Mouse (Mus musculus) thymus, adult 2 months (tissue): ENCODE data around the gene Slc8b1. TPM values are rescaled to one million over a fixed set of nuclear protein-coding genes. Genes with fewer than 3 reads are reported as not detected.
A peak's percentile ranks its signal among the peaks of the same experiment; 100 is the strongest.

Experiments used
- DNase-seq: peaks from one replicate; pipeline ENCODE4 v3.0.0; 2021
- H3K27ac ChIP-seq: fragments of 200-500 bp; 2 replicates; pipeline ENCODE4 v1.5.1; 2012; ENCODE audit warnings: low read length, control low read depth; ENCODE audit not compliant: control insufficient read depth, insufficient read depth
- H3K27me3 ChIP-seq: fragments of 200-500 bp; 2 replicates; pipeline ENCODE4 v1.6.1; 2012; ENCODE audit warnings: mild to moderate bottlenecking, low read length, moderate library complexity, mixed read lengths; ENCODE audit not compliant: control insufficient read depth, insufficient read depth
- H3K36me3 ChIP-seq: fragments of 200-500 bp; 2 replicates; pipeline ENCODE4 v1.6.1; 2012; ENCODE audit warnings: mild to moderate bottlenecking, low read length, moderate library complexity; ENCODE audit not compliant: control insufficient read depth, insufficient read depth
- H3K4me1 ChIP-seq: fragments of 200-500 bp; replicated peaks from 2 replicates; pipeline ENCODE4 v1.6.1; 2012; ENCODE audit warnings: low read length; ENCODE audit not compliant: control insufficient read depth, insufficient read depth
- H3K4me3 ChIP-seq: fragments of 200-500 bp; 2 replicates; pipeline ENCODE4 v1.5.1; 2012; ENCODE audit warnings: mild to moderate bottlenecking, low read length, control low read depth, moderate library complexity; ENCODE audit not compliant: control insufficient read depth, insufficient read depth
- CTCF ChIP-seq: fragments of 200-500 bp; IDR thresholded peaks from 2 replicates; pipeline ENCODE4 v1.5.1; 2012; ENCODE audit warnings: mild to moderate bottlenecking, control low read depth, low read length, moderate library complexity, borderline replicate concordance; ENCODE audit not compliant: control insufficient read depth, poor library complexity, insufficient read depth; ENCODE audit errors: extremely low read depth
- POLR2A ChIP-seq: fragments of 200-500 bp; IDR thresholded peaks from 2 replicates; pipeline ENCODE4 v1.6.1; 2012; ENCODE audit warnings: mild to moderate bottlenecking, low read length, control low read depth, moderate library complexity; ENCODE audit not compliant: control insufficient read depth, poor library complexity, insufficient read depth; ENCODE audit errors: extremely low read depth
- WGBS: fragments of 180-500 bp; shearing (Covaris S2); methylation state at CpG from one replicate; pipeline ENCODE4 v1.1.7; 2018; 5-methylcytosine and 5-hydroxymethylcytosine counted together
- polyA plus RNA-seq: library from polyadenylated mRNA; depleted of rRNA; stranded (reverse); fragments of >200 nt; gene quantifications from 2 replicates; pipeline ENCODE4 v1.2.3, GENCODE M21; 2012

Gene Slc8b1
- polyA plus RNA-seq, 1 experiment, result 29.1 TPM

DNA sequence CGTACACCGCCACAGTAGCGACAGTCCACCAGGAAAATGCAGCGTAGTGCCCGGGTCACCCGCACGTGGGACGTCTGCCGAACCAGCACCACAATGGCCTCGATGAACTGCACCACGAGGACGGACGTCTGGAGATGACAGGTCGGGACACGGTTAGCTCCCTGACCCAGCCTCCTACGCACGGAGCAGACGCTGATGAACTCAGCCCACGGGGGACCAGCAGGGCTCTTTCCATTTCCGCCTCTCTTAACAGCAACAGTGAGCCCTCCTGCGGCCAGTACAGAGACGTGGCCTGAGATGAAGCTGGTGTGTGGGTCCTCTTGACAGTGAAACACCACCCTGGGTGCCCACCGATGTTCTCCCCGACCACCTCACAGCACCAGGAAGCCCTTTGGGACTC is 44.9 kb downstream of the Slc8b1 start:
- no peak overlapping the region for H3K4me3 ChIP-seq
- TF ChIP-seq CTCF (no peak), POLR2A (no peak)
- no peak for DNase-seq
- no peaks in the 10 kb centered on the region for H3K27me3 ChIP-seq
- 96% methylated on average over 24 of the region's 24 CpGs for WGBS
- peaks cover 37% of the 10 kb centered on the region for H3K4me1 ChIP-seq
- no peak overlapping the region for H3K27ac ChIP-seq
- peaks cover 53% of the 10 kb centered on the region for H3K36me3 ChIP-seq

DNA sequence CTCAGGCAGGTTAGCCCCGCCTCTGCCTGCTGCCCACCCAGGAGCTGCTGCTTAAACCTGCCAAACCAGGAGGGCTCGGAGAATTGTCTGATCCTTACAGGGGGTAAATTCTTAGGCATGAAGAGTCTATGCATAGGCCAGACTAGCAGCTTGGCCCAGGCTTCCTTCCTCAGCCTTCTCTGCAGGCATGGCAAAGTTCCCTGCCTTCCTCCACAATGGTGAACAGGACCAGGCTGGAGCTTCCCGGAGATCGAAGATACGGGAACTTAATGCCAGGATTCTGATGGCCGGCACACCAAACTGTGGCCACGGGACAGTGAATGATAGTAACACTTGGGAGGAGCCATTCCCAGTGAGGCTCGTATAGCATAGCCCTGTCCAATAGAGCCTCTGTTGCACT is 47.1 kb downstream of the Slc8b1 start:
- DNase-seq, result no peak
- Histone ChIP-seq H3K4me3 (no peak overlapping the region), H3K27ac (no peak overlapping the region), H3K36me3 (peaks cover 49% of the 10 kb centered on the region), H3K4me1 (peaks cover 35% of the 10 kb centered on the region), H3K27me3 (no peaks in the 10 kb centered on the region)
- TF ChIP-seq CTCF (no peak), POLR2A (no peak)
- 81% methylated on average over 8 of the region's 8 CpGs for WGBS

DNA sequence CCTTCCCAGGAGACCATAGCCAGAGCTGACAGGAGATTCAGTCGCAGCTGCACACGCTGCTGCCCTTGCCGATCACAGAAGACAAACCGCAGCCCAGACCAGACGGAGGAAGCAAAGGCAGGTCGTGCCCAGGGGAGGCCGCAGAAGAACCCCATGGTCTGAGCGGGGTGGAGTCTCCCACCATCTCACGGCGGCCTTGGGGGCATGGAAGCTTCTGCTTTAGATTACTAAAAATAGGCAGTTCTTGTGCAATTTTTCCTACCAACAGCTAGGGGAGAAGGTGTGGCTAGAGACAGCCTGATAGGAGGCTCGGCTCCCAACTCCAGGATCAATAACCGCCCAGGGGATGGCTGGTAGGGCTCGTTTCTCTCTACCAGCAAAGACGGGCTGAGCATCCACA is 47.8 kb downstream of the Slc8b1 start:
- Histone ChIP-seq H3K36me3 (peaks cover 42% of the 10 kb centered on the region), H3K27me3 (no peaks in the 10 kb centered on the region), H3K27ac (no peak overlapping the region), H3K4me1 (peaks cover 37% of the 10 kb centered on the region), H3K4me3 (no peak overlapping the region)
- DNase-seq, result no peak
- TF ChIP-seq CTCF (no peak), POLR2A (no peak)
- WGBS, result 20% methylated on average over 14 of the region's 14 CpGs

DNA sequence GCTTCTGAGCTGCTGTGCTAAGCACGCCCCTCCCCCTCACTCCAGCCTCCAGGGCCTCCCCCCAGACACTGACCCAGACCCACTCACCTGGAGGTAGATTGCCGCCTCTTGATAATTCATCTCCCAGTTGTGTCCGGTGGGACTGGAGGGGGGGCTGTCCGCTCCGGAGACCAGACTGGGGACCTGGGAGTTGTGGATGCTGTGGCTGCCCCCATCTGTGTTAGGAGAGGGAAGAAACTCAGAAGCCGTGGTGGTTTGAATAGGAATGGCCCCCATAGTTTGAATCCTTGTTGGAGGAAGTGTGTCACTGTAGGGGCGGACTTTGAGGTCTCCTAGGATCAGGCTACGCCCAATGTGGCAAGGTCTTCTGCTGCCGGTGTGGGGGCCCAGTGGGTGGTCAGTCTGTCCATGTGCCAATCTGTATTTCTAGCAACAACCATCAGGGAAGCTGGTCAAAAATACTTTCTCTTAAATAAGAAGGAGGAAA is 49.2 kb downstream of the Slc8b1 start:
- no peak overlapping the region for H3K4me3 ChIP-seq
- WGBS, result 72% methylated on average over 9 of the region's 9 CpGs
- TF ChIP-seq CTCF, result no peak
- TF ChIP-seq POLR2A, result no peak
- peaks cover 30% of the 10 kb centered on the region for H3K36me3 ChIP-seq
- DNase-seq, result no peak
- H3K4me1 ChIP-seq, result peaks cover 40% of the 10 kb centered on the region
- no peak overlapping the region for H3K27ac ChIP-seq
- H3K27me3 ChIP-seq, result no peaks in the 10 kb centered on the region

DNA sequence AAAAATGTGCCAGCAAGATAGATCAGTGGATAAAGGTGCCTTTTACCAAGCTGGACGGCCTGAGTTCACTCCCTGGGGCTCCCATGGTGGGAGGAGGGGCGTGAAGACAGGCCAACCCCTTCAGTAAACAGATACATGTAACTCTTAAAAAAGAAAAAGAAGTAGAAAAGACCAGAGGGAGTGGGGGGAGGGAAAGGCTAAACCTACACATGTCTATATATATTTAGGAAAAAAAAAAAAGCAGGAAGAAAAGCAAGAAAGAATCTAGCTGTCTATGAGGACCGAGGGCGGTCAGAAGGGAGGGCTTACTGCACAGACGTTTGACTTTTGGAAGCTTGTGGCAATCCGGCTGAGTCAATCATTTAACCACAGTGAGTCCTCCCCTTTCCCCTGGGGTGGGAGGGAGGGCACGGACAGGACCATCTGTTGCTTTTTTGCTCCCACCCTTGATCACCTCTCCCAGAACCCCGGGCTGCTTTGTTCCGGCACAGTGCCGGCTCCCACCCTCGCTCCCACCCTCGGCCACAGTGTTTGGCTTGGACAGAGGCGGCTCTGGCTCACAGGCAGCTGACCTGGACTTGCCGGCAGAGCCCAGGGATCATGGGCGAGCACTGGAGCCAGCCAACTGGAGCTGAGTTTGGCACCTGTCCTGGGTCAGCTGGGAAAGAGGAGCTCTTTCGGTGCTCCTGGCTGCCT is 49.8 kb downstream of the Slc8b1 start:
- DNase-seq, result no peak
- H3K36me3 ChIP-seq, result peaks cover 26% of the 10 kb centered on the region
- H3K4me1 ChIP-seq, result peaks cover 40% of the 10 kb centered on the region
- no peak overlapping the region for H3K4me3 ChIP-seq
- H3K27ac ChIP-seq, result no peak overlapping the region
- 14% methylated on average over 16 of the region's 16 CpGs for WGBS
- H3K27me3 ChIP-seq, result no peaks in the 10 kb centered on the region
- no peak for TF ChIP-seq CTCF
- no peak for TF ChIP-seq POLR2A

DNA sequence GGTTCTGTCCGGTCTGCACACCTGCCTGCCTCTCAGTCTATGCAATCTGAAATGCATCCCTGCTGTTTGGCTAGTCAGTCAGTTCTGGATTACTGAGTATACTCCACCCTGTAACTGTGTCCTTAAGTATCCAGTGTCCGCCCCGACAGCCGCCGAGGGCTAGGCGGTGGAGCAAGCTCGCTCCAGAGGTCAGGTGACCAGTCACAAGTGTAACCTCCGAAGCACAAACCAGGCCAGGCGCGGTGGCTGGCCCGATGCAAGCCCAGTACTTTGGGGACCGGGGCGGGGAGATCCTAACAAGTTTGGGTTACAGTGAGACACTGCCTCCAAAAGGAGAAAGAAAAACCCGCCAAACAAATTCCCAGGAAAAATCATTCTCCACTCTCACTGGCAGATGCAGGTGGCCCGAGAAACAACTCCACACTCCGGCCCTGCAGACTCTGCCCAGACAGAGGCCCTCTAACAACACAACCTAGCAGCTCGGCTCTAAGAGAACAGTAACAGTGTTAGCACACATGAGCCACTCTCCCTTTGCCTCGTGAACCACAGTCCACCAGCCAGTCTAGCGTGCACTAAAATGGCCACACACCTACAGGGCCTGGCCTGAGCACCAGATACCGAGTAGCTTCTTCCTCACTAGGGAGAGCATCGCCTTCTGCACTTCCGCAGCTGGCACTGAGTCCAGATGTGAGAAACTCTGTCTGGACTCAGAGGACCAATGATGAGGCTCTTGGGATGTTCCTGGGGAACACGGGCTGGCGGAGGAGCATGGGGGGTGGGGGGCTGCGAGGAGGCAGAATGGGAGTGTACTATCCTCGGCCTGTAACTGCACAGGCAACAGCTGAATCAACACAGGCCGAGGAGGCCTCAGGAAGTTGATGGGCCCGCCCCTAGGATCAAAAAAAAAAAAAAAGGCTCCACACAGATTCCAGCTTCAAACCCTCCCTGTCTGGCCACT is 52.3 kb downstream of the Slc8b1 start:
- TF ChIP-seq POLR2A (no peak), CTCF (no peak)
- DNase-seq, result no peak
- peaks cover 7% of the 10 kb centered on the region; the same call in 1 of the 2 replicates for H3K36me3 ChIP-seq
- peak overlapping the region; percentile 12; the same call in 1 of the 2 replicates for H3K27ac ChIP-seq
- no peaks in the 10 kb centered on the region for H3K27me3 ChIP-seq
- peaks cover 44% of the 10 kb centered on the region for H3K4me1 ChIP-seq
- no peak overlapping the region for H3K4me3 ChIP-seq
- WGBS, result 73% methylated on average over 28 of the region's 28 CpGs
